Mouse (Mus musculus): ENCODE data around the gene Cntf.
"Not testable (repeated sequence)": the region's sequence is repeated elsewhere in the genome, so short reads cannot be mapped to it uniquely, and the experiment has no call there.

Gene Cntf

GRCm38 (mm10) chr19:12792374-12792773, 26.9 kb upstream of the Cntf start:
- ChIA-PET CTCF (interaction anchor here in 1 of 4 experiments (0.7 kb wide), 1 partner anchor 168 kb away, joined by 13 read pairs; no protein-coding TSS in a partner anchor), POLR2A (interaction anchor here (0.7 to 1.6 kb wide), 9 partner anchors 9 to 144 kb away, joined by 3 to 6 read pairs (median 5); no protein-coding TSS in a partner anchor)

- ChIA-PET CTCF (no interaction called here), POLR2A (interaction anchor here in 1 of 4 experiments (1.1 kb wide), 1 partner anchor 51 kb away, joined by 3 read pairs; no protein-coding TSS in a partner anchor)
Observed at GRCm38 (mm10) chr19:12787721-12788120, 22.3 kb upstream of the Cntf start.

DNA sequence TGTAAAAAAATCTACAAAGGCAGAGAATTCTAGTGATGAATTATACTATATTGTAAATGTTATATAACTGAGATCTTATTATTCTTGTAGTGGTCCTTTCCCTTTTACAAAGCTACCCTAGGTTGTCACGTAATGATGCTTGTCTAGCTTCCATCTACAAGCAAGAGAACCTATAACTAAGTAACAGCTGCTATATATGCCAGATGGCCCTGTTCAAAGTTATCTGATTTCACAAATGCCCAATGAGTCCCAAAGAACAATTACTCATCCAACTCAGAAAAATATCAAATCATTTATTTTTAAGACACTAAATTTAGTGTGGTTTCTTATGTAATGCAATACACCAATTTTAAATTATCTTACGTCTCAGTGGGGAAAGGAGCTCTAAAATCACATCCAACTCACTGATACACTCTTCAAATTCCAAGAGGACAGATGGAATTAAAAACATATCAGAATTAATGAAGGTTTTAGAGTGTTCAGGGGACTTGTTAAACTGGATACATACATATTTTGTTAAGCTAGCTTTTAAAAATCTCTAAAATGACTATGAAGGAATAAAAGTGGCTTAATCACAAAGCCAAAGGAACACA, 21.5 kb upstream of the Cntf start:
- ChIA-PET CTCF (no interaction called here), POLR2A (interaction anchor here in 3 of 4 experiments (0.7 to 3.9 kb wide), 7 partner anchors 8 to 125 kb away, joined by 3 to 30 read pairs (median 3); partner anchors contain the start of genes Lpxn (in 2 of the 3) and Zfp91 (in 2 of the 3))

GRCm38 (mm10) chr19:12780437-12780836, 15.0 kb upstream of the Cntf start:
- CTCF ChIA-PET, result no interaction called here
- POLR2A ChIA-PET, result interaction anchor here in 1 of 4 experiments (0.8 to 1.0 kb wide), 2 partner anchors 12 to 15 kb away, joined by 5 to 6 read pairs; partner anchors contain the start of genes Lpxn and Zfp91

- POLR2A ChIA-PET, result interaction anchor here in 1 of 4 experiments (1.2 to 1.7 kb wide), 2 partner anchors 11 to 16 kb away, joined by 3 to 4 read pairs; no protein-coding TSS in a partner anchor
- CTCF ChIA-PET, result no interaction called here
Observed at GRCm38 (mm10) chr19:12770888-12771287, 5.5 kb upstream of the Cntf start.

DNA sequence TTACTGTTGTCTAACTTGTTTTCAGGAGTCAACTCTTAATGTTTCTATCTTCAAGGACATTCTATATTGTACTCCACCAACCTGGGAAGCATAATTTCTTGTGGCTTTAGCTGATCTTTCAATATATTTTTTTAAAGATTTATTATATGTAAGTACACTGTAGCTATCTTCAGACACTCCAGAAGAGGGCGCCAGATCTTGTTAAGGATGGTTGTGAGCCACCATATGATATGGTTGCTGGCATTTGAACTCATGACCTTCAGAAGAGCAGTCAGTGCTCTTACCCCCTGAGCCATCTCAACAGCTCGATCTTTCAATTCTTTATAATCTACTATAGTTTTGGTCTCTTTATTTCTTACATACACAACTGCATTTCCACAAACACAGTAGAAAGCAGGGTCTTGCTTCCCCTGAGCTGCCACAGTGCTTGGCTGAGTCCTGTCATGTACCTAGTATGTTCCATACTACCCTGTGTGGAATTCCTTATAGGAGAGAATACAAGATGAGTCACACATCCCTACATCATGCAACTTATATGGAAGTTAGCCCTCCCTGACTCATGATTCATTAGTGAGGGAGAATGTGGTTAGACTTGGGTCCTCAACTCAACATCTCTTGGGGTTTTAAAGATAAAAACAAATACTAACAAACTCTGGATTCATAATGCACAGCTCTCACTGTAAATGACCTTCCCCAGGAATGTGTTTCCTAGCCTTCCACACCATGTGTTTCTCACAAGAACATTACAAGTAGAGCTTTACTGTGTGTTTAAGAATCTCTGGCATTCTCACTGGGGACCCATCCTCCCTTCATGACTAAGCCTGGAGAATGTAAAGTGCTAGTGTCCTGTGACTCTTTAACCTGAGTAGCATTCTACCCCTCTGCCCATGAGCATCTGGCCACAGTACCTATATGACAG, 3.0 kb downstream of the Cntf start:
- CTCF ChIA-PET, result interaction anchor here in 2 of 4 experiments (0.6 to 1.3 kb wide), 4 partner anchors 15 to 58 kb away, joined by 3 to 4 read pairs (median 3); no protein-coding TSS in a partner anchor
- POLR2A ChIA-PET, result interaction anchor here in 3 of 4 experiments (0.6 to 2.2 kb wide), 7 partner anchors 9 to 38 kb away, joined by 3 to 11 read pairs (median 5); partner anchors contain the start of genes Lpxn (in 1 of the 3) and Zfp91 (in 1 of the 3)

- ChIA-PET POLR2A (interaction anchor here in 1 of 4 experiments (1.1 to 1.6 kb wide), 2 partner anchors 10 to 27 kb away, joined by 3 to 5 read pairs; no protein-coding TSS in a partner anchor), CTCF (no interaction called here)
Observed at GRCm38 (mm10) chr19:12759656-12760055, 5.8 kb downstream of the Cntf start.

DNA sequence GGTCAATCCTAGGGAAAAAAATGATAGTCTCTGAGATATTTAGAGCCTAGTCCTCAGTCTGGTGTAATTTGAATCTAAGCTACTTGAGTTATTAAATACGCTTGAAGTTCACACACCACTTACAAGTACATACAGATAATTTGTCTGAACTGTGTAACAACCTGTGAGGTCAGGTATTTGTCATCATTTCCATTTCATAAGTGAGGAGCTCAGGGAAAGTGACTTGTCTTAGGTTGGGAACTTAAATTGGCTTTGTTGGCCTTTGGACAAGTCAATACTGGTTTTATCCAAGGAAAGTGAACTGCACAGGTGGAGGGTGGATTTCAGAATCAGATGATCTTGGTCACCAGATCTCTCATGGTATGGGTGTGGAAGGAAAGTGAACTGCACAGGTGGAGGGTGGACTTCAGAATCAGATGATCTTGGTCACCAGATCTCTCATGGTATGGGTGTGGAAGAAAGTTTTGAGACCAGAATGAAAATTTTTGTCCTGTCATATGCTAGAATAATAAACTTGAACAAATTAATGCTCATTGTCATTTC, 6.4 kb downstream of the Cntf start:
- CTCF ChIA-PET, result no interaction called here
- POLR2A ChIA-PET, result interaction anchor here in 2 of 4 experiments (0.6 to 1.4 kb wide), 2 partner anchors 28 to 37 kb away, joined by 3 read pairs; partner anchors contain the start of genes Lpxn (in 1 of the 2) and Zfp91 (in 1 of the 2)

DNA sequence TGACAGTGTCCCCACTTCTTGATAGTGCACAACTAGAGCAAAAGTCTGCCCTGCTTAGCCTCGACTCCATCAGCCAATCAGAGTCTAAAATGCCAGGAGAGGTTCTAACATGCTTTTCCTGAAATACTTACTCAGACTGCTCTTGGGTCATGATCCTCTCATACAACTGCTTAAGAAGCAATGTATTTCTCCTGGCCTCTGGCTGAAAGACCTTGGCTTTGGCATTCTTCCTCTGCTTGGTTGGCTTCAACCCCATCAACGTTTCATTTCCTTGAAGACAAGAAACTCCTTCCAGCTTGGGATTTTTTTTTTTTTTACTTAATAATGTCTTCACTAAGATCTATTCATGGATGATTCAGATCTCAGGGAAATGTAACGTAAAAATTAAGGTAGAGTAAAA, 9.1 kb downstream of the Cntf start:
- POLR2A ChIA-PET, result interaction anchor here in 1 of 4 experiments (1.2 kb wide), 1 partner anchor 39 kb away, joined by 3 read pairs; the partner anchor contains the start of genes Lpxn and Zfp91
- CTCF ChIA-PET, result no interaction called here

DNA sequence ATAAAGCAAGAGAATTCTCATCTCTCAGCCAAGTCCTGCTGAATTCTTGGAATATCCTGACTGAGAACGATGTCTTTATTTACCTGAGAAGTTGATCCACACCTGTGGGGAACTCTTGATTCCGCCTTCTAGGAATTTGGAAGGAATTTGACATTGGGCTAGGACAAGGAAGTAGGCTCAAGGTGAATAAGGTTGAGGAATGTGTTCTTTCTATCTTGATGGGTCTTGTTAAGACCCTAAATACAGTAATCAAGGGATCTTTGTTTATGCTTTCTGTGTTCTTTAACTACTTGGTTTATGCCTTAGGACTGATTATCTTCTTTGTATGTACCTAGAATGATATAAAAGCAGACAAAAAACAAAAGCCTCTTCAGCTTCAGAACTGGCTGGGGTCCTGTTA, 33.5 kb downstream of the Cntf start:
- ChIA-PET CTCF (no interaction called here), POLR2A (interaction anchor here (0.7 to 3.1 kb wide), 17 partner anchors 8 to 381 kb away, joined by 3 to 19 read pairs (median 5); partner anchors contain the start of genes Lpxn (in 2 of the 4) and Zfp91 (in 2 of the 4))

DNA sequence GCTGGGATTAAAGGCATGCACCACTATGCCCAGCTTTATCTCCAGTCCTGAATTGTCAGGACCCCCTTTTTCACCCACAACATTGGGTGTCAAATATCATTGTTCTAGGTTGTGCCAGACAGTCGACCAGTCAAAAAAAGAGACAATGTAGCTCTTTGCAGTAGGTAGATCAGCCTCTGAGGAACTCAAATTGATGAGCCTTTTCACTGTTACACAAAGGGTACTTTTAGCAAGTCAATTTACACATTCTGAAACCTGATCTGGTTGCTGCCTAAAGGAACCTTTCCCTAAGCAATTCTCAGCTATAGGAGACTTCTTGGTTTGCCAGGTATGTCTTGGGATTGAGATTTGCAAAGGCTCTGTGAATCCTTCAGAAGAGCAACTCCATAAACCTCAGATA, 34.4 kb downstream of the Cntf start:
- CTCF ChIA-PET, result interaction anchor here in 1 of 4 experiments (1.0 kb wide), 1 partner anchor 135 kb away, joined by 3 read pairs; no protein-coding TSS in a partner anchor
- POLR2A ChIA-PET, result interaction anchor here in 3 of 4 experiments (0.6 to 3.1 kb wide), 18 partner anchors 8 to 232 kb away, joined by 3 to 19 read pairs (median 4); partner anchors contain the start of genes Lpxn (in 2 of the 3), Zfp91 (in 2 of the 3) and Dtx4 (in 1 of the 3)

GRCm38 (mm10) chr19:12725851-12726250, 39.6 kb downstream of the Cntf start:
- POLR2A ChIA-PET, result interaction anchor here in 2 of 4 experiments (0.7 to 0.9 kb wide), 2 partner anchors 46 to 68 kb away, joined by 3 read pairs; no protein-coding TSS in a partner anchor
- CTCF ChIA-PET, result interaction anchor here in 1 of 4 experiments (0.6 kb wide), 1 partner anchor 300 kb away, joined by 3 read pairs; no protein-coding TSS in a partner anchor

- ChIA-PET POLR2A (interaction anchor here in 1 of 4 experiments (2.5 kb wide), 1 partner anchor 10 kb away, joined by 11 read pairs; no protein-coding TSS in a partner anchor), CTCF (interaction anchor here in 2 of 4 experiments (0.6 to 0.7 kb wide), 3 partner anchors 149 to 1868 kb away, joined by 3 to 5 read pairs (median 3); no protein-coding TSS in a partner anchor)
Observed at GRCm38 (mm10) chr19:12722308-12722707, 43.1 kb downstream of the Cntf start.

- CTCF ChIA-PET, result not testable (repeated sequence)
- POLR2A ChIA-PET, result interaction anchor here in 1 of 4 experiments (1.0 kb wide), 1 partner anchor 11 kb away, joined by 5 read pairs; no protein-coding TSS in a partner anchor
Observed at GRCm38 (mm10) chr19:12721596-12721995, 43.8 kb downstream of the Cntf start.

- CTCF ChIA-PET, result not testable (repeated sequence)
- POLR2A ChIA-PET, result interaction anchor here in 2 of 4 experiments (0.9 to 1.0 kb wide), 2 partner anchors 10 to 11 kb away, joined by 4 to 5 read pairs; no protein-coding TSS in a partner anchor
Observed at GRCm38 (mm10) chr19:12720919-12721318, 44.5 kb downstream of the Cntf start.

DNA sequence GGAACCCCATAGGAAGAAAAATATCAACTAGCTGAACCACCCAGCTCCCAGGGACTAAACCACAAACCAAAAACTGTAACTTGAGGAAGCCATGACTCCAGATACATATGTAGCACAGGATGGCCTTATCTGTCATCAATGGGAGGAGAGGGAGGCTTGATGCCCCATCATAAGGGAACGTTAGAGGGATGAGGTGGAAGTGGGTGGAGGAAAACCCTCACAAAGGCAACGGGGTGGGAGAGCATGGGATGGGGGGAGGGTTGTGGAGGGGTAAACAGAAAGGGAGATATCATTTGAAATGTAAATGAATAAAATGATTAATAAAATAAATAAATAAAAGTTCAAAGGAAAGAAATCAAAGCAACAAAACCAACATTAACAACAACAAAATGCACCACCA, 45.0 kb downstream of the Cntf start:
- ChIA-PET CTCF (no interaction called here), POLR2A (interaction anchor here in 2 of 4 experiments (0.9 to 1.0 kb wide), 2 partner anchors 11 to 12 kb away, joined by 4 to 5 read pairs; no protein-coding TSS in a partner anchor)

DNA sequence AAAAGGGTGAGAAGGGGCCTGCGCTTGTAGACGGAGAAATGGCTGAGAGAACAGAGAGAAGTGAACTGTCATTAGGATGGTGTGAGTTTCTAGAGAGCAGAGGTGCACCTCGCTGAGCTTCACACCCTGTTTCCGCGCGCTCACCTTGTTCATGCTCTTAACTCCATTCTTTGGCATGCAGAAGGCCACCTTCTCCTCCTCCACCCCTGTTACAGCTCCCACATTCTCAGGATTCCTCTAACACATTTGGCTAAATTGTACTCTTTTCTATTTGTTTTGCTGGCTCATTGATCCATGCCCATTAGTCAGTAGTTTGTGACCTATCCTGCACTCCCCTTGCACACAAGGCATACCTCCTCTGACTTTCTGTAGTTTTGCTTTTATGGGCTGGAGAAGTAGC, 46.2 kb downstream of the Cntf start:
- POLR2A ChIA-PET, result interaction anchor here in 1 of 4 experiments (1.0 kb wide), 1 partner anchor 13 kb away, joined by 3 read pairs; no protein-coding TSS in a partner anchor

More for the DNA sequence above, 46.2 kb downstream of the Cntf start:
- CTCF ChIA-PET, result interaction anchor here in 1 of 4 experiments (0.8 kb wide), 1 partner anchor 124 kb away, joined by 4 read pairs; no protein-coding TSS in a partner anchor
